Mouse (Mus musculus) heart, postnatal 0 days (tissue): ENCODE data around the gene Ppp6r1.

Source experiments
- CTCF ChIP-seq: IDR thresholded peaks from 2 replicates; pipeline ENCODE4 v1.5.1; 2016; ENCODE audit warnings: antibody characterized with exemption, control low read depth, low read depth
- EP300 ChIP-seq: IDR thresholded peaks from 2 replicates; pipeline ENCODE4 v1.6.1; 2016; ENCODE audit warnings: antibody characterized with exemption, low read depth

DNA sequence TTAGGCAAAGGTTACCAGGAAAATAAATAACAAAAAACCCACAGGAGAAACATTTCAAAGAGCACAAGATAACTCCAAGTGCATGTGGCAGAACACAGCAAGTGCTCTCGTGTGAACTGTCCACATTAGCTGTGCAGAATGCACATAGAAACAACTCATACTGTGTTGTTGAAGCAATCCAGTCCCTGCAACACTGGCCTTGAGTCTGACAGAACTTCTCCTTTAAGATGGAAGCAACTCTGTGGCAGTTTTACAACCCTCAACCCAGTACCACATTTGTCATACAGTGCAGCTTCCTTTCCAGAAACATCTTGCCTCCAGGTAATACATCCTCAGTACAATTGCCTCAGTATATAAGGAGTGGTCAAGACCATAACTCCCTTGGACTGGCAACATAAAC lies 2.0 kb downstream of the Ppp6r1 start:
- TF ChIP-seq CTCF = no peak
- no peak for TF ChIP-seq EP300
